Mouse (Mus musculus) heart, postnatal 0 days (tissue): ENCODE data around the gene Olfr1499. TPM values are rescaled to one million over a fixed set of nuclear protein-coding genes. Genes with fewer than 3 reads are reported as not detected.
"Not testable (repeated sequence)": the region's sequence is repeated elsewhere in the genome, so short reads cannot be mapped to it uniquely, and the experiment has no call there.

Experiments
- ATAC-seq: fragments of 200-750 bp; cut with Nextera tagmentation; 2 replicates; pipeline ENCODE4 v1.8.0; 2017; ENCODE audit warnings: low read depth, moderate number of reproducible peaks, moderate library complexity; ENCODE audit not compliant: insufficient read depth
- DNase-seq: peaks from one replicate; pipeline ENCODE4 v3.0.0-alpha.2; 2016; ENCODE audit warnings: low spot score
- H3K27ac ChIP-seq: fragments of 300-500 bp; sonication (generic); 2 replicates; pipeline ENCODE4 v1.5.1; 2014; ENCODE audit warnings: low read depth, mild to moderate bottlenecking
- H3K27me3 ChIP-seq: fragments of 300-500 bp; sonication (generic); 2 replicates; pipeline ENCODE4 v1.6.1; 2014; ENCODE audit warnings: low read length, mixed read lengths; ENCODE audit not compliant: control insufficient read depth, insufficient read depth
- H3K36me3 ChIP-seq: fragments of 300-500 bp; sonication (generic); replicated peaks from 2 replicates; pipeline ENCODE4 v1.6.1; 2014; ENCODE audit warnings: low read length, mixed read lengths; ENCODE audit not compliant: control insufficient read depth, insufficient read depth
- H3K4me1 ChIP-seq: fragments of 300-500 bp; sonication (generic); 2 replicates; pipeline ENCODE4 v1.6.1; 2014; ENCODE audit warnings: antibody characterized with exemption; ENCODE audit not compliant: control insufficient read depth, insufficient read depth
- H3K4me2 ChIP-seq: fragments of 300-500 bp; sonication (generic); 2 replicates; pipeline ENCODE4 v1.6.1; 2014; ENCODE audit warnings: low read depth, mild to moderate bottlenecking, low read length, moderate library complexity
- H3K4me3 ChIP-seq: fragments of 300-500 bp; sonication (generic); 2 replicates; pipeline ENCODE4 v1.5.1; 2014; ENCODE audit warnings: low read depth, low read length
- H3K9ac ChIP-seq: fragments of 300-500 bp; sonication (generic); replicated peaks from 2 replicates; pipeline ENCODE4 v1.6.1; 2014; ENCODE audit warnings: low read depth, low read length, mixed read lengths
- H3K9me3 ChIP-seq: fragments of 300-500 bp; sonication (generic); replicated peaks from 2 replicates; pipeline ENCODE4 v1.6.1; 2016; ENCODE audit warnings: low read length; ENCODE audit not compliant: control insufficient read depth
- CTCF ChIP-seq: IDR thresholded peaks from 2 replicates; pipeline ENCODE4 v1.5.1; 2016; ENCODE audit warnings: antibody characterized with exemption, control low read depth, low read depth
- EP300 ChIP-seq: IDR thresholded peaks from 2 replicates; pipeline ENCODE4 v1.6.1; 2016; ENCODE audit warnings: antibody characterized with exemption, low read depth
- WGBS: fragments of 180-500 bp; shearing (Covaris S2); extraction: QIAGEN DNeasy Blood & Tissue Kit; methylation state at CpG from one replicate; pipeline ENCODE4 v1.1.7; 2014; 5-methylcytosine and 5-hydroxymethylcytosine counted together
- polyA plus RNA-seq: library from polyadenylated mRNA; unstranded; fragments of >200 nt; fragmentation: Nextera tagmentation; extraction: Ambion mirVana; gene quantifications from 2 replicates; pipeline ENCODE4 v1.2.1, GENCODE M21; 2015
- total RNA-seq: library from RNA; depleted of rRNA; stranded (reverse); fragments of >200 nt; gene quantifications from 2 replicates; pipeline ENCODE4 v1.2.3, GENCODE M21; 2014; ENCODE audit warnings: low replicate concordance; rRNA removed

Olfr1499 gene
- total RNA-seq (not detected in 2 replicates), polyA plus RNA-seq (not detected in 2 replicates)

DNA sequence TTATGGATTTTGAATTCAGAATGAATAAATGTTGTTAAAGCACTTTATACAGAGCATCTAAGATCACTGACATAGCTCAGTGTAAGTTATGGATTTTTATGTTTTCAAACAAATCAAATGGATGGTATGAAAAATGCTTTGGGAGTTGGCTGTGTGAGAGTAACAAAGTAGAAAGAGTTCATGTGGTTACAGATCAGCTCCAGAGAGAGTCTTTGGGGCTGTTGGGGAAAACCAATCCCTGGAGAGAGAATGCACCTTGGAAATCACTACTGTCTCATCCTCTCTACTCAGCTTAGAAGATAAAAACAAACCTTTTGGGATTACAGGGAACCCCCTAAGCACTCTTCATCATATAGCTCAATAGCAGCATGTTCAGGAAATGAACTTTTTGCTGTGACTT is at the start of gene Olfr1499:
Olfr1499 (minus strand) TSS at position 101 of the 400 bp plus-strand sequence.
- no peaks in the 10 kb centered on the region for H3K36me3 ChIP-seq
- no peak for DNase-seq
- H3K4me3 ChIP-seq = no peak within 1 kb of the TSS
- H3K9ac ChIP-seq = no peak within 1 kb of the TSS
- no peak within 1 kb of the TSS for H3K4me2 ChIP-seq
- no peaks in the 10 kb centered on the region for H3K27me3 ChIP-seq
- no peak for TF ChIP-seq EP300
- TF ChIP-seq CTCF = no peak
- no peak for ATAC-seq
- no peak within 1 kb of the TSS for H3K27ac ChIP-seq
- no peaks in the 10 kb centered on the region for H3K4me1 ChIP-seq
- no peaks in the 10 kb centered on the region for H3K9me3 ChIP-seq

DNA sequence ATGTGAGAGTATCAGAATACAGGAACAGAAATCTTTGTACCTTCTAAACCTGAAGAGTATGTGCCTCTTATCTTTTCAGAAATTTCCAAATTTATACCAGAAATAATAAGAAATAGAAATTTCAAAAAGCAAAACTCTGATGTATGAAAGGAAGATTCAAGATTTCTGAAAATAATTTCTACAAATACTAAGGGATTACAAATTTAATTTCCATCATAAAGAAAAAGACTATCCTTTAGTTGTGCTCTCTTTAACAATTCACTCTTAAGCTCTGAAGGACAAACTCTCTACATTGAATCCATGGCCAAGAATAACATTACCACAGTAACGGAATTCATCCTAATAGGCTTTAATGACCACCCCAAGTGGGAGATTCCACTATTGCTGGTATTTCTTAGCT is 42.2 kb upstream of the Olfr1499 start, which contains the start of gene Olfr1502:
Olfr1502 (plus strand) TSS at position 301 of the 400 bp plus-strand sequence.
- no peak within 1 kb of the TSS for H3K4me2 ChIP-seq
- no peak for ATAC-seq
- WGBS = 67% methylated on average over 1 of the region's 1 CpGs
- no peaks in the 10 kb centered on the region for H3K27me3 ChIP-seq
- H3K4me3 ChIP-seq = no peak within 1 kb of the TSS
- no peak within 1 kb of the TSS for H3K9ac ChIP-seq
- TF ChIP-seq EP300 = no peak
- H3K27ac ChIP-seq = no peak within 1 kb of the TSS
- H3K9me3 ChIP-seq = no peaks in the 10 kb centered on the region
- H3K36me3 ChIP-seq = no peaks in the 10 kb centered on the region
- no peak for DNase-seq
- no peaks in the 10 kb centered on the region for H3K4me1 ChIP-seq

DNA sequence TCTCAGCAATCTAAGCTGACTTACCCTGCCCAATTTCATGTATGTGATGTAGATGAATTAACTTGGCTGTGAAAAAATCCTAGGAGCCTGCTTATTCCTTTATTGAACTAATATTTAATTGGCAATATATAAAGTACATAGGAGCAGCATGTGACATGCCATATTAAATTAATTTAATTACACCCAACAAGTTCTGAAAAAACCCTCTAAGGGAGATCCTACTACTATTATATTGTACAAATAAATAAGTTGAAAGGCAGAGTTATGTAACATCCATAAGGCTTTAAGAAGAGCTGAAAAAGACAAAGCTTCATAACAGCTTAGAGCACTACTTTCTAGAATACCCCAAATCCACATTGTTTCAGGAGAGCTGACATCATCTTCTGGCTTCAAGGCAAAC is 31.3 kb upstream of the Olfr1499 start, which contains the start of gene Olfr1501:
Olfr1501 (minus strand) TSS at position 101 of the 400 bp plus-strand sequence.
- not testable (repeated sequence) for DNase-seq, H3K4me3 ChIP-seq, ATAC-seq, H3K36me3 ChIP-seq, H3K4me2 ChIP-seq, H3K4me1 ChIP-seq, H3K9ac ChIP-seq, H3K27ac ChIP-seq, H3K27me3 ChIP-seq, H3K9me3 ChIP-seq

DNA sequence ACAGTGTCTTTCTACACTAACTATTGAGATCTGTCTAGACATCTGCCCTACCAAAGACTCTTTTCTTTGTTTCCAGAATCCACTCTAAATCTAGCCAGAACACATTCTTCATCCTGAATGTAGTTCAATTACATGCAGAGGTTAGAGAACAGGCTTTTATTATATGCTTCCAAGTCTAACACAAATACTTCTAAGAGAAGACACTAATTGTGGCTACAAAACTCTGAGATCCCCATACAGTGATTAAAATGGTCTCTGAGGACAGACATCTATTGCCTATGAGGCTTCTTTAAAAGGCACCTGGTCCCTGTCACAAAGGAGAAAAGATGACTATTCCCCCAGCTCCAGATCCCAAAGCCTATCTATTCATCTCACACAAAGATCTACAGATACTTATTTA is 11.1 kb upstream of the Olfr1499 start, which contains the start of gene Olfr1500:
Olfr1500 (minus strand) TSS at position 101 of the 400 bp plus-strand sequence.
- no peaks in the 10 kb centered on the region for H3K4me1 ChIP-seq
- H3K36me3 ChIP-seq = no peaks in the 10 kb centered on the region
- no peak within 1 kb of the TSS for H3K9ac ChIP-seq
- TF ChIP-seq EP300 = no peak
- no peak for TF ChIP-seq CTCF
- no peaks in the 10 kb centered on the region for H3K9me3 ChIP-seq
- DNase-seq = no peak
- H3K27ac ChIP-seq = no peak within 1 kb of the TSS
- H3K4me2 ChIP-seq = no peak within 1 kb of the TSS
- ATAC-seq = no peak
- no peak within 1 kb of the TSS for H3K4me3 ChIP-seq
- H3K27me3 ChIP-seq = no peaks in the 10 kb centered on the region

DNA sequence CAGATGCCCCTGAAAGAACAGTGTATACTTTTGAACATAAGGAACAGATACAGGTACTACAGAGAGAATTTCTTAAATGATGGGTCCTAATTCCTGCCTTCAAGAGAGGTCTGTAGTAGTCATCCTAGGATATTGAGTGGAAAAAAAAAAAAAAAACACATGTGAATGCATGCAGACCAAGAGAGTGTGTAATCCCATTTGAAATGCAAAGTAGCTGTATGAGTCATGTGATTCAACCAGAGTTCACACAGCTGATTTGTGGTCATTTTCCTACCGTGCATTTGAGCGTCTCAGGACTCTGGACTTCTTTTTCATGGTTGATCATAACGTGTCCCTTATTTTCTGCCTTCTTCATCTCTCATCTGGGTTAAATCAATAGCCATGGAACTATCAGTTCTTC is 9.2 kb upstream of the Olfr1499 start:
- Histone ChIP-seq H3K4me1 (no peaks in the 10 kb centered on the region), H3K9me3 (no peaks in the 10 kb centered on the region), H3K27me3 (no peaks in the 10 kb centered on the region), H3K36me3 (no peaks in the 10 kb centered on the region), H3K4me2 (no peak overlapping the region), H3K27ac (no peak overlapping the region), H3K9ac (no peak overlapping the region), H3K4me3 (no peak overlapping the region)
- WGBS = 64% methylated on average over 3 of the region's 3 CpGs
- ATAC-seq = no peak
- DNase-seq = no peak
- TF ChIP-seq CTCF (no peak), EP300 (no peak)

DNA sequence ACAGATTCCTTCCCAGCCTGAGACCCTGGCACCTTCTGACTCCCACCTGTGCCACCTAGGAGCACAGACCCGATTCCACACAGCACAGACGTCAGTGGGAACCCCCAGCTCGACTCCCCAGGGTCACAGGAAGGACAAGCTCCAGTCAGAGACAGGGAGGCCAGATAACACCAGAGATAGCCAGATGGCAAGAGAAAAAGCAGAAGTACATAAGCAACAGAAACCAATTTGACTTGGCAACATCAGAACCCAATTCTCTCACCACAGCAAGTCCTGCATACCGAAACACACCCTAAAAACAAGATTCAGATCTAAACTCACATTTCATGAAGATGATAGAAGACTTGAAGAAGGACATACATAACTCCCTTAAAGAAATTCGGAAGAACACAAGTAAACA is 1.6 kb upstream of the Olfr1499 start:
- no peaks in the 10 kb centered on the region for H3K4me1 ChIP-seq
- WGBS = 40% methylated on average over 5 of the region's 5 CpGs
- no peak overlapping the region for H3K4me2 ChIP-seq
- no peak overlapping the region for H3K27ac ChIP-seq
- H3K4me3 ChIP-seq = no peak overlapping the region
- ATAC-seq (no peak), DNase-seq (no peak)
- H3K9me3 ChIP-seq = no peaks in the 10 kb centered on the region
- H3K27me3 ChIP-seq = no peaks in the 10 kb centered on the region
- H3K36me3 ChIP-seq = no peaks in the 10 kb centered on the region
- no peak overlapping the region for H3K9ac ChIP-seq
- TF ChIP-seq EP300 = no peak
- no peak for TF ChIP-seq CTCF
